Mouse (Mus musculus) testis, adult 10 weeks (tissue): ENCODE measurements around the gene Grhl1. TPM values are rescaled to one million over a fixed set of nuclear protein-coding genes. Genes with fewer than 3 reads are reported as not detected.

Experiments used
- polyA plus RNA-seq: library from polyadenylated mRNA; stranded (reverse); fragments of 350-450 nt; fragmentation: Illumina TruSeq; extraction: RNeasy Lipid Tissue Mini Kit (QIAGEN cat#74804); gene quantifications from one replicate; pipeline ENCODE4 v1.2.3, GENCODE M21; 2014; ENCODE audit warnings: low read depth, low replicate concordance

Gene Grhl1
- 7.9 TPM for polyA plus RNA-seq

GRCm38 (mm10) chr12:24571523-24572392 is at the start of gene Grhl1:
Grhl1 (plus strand) TSS chr12:24572283.

DNA sequence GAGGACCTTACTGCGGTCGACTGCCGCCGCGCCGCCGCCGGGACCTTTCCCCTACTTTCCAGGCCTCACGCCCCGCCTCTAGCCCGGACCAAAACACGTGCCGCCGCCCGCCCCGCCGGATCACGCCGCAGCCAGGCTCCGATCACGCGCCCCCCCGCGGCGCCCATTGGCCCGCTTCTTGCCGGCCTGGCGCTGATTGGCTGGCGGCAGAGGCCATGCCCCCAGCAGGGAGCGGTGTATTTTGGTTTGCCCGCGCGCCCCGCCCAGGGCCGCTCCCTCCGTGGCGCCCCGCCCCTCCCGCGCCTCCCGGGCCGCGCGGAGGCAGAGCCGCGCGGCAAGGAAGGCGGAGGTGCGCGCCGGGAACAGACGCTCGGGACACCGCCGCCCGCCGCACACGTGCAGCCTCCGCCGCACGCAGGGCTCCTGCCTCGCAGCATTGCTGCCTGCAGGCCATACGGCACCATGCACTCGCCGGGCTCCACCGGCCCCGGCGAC is 79.0 kb downstream of the Grhl1 start, which contains the start of gene Klf11:
Gene Klf11 (plus strand): TSS at position 212 of the 495 bp plus-strand sequence.

Other genes starting within 250 kb of the Grhl1 start
- gene Taf1b, start 73.9 kb upstream of the Grhl1 start, polyA plus RNA-seq, result 90.6 TPM
- 3.1 TPM for gene Klf11, start 79.0 kb downstream of the Grhl1 start, polyA plus RNA-seq
- 0.50 TPM for gene Cys1, start 109.5 kb downstream of the Grhl1 start, polyA plus RNA-seq
- 18.5 TPM for gene Rrm2, start 136.0 kb downstream of the Grhl1 start, polyA plus RNA-seq